Mouse (Mus musculus) liver, embryonic 15.5 days (tissue): ENCODE measurements around the gene Irx5. TPM values are rescaled to one million over a fixed set of nuclear protein-coding genes. Genes with fewer than 3 reads are reported as not detected.

Experiments
- ATAC-seq: fragments of 200-750 bp; cut with Nextera tagmentation; 2 replicates; pipeline ENCODE4 v1.8.0; 2017; ENCODE audit warnings: moderate number of reproducible peaks, mild to moderate bottlenecking, moderate library complexity; ENCODE audit not compliant: insufficient read depth
- H3K27ac ChIP-seq: fragments of 300-500 bp; sonication (generic); replicated peaks from 2 replicates; pipeline ENCODE4 v1.5.1; 2015; ENCODE audit warnings: mild to moderate bottlenecking, inconsistent platforms
- H3K27me3 ChIP-seq: fragments of 300-500 bp; sonication (generic); 2 replicates; pipeline ENCODE4 v1.6.1; 2015; ENCODE audit warnings: mild to moderate bottlenecking, inconsistent platforms
- H3K36me3 ChIP-seq: fragments of 300-500 bp; sonication (generic); replicated peaks from 2 replicates; pipeline ENCODE4 v1.6.1; 2015; ENCODE audit warnings: moderate library complexity, mild to moderate bottlenecking, inconsistent platforms
- H3K4me1 ChIP-seq: fragments of 300-500 bp; sonication (generic); replicated peaks from 2 replicates; pipeline ENCODE4 v1.6.1; 2015; ENCODE audit warnings: inconsistent platforms
- H3K4me2 ChIP-seq: fragments of 300-500 bp; sonication (generic); 2 replicates; pipeline ENCODE4 v1.6.1; 2015; ENCODE audit warnings: moderate library complexity, mild to moderate bottlenecking, inconsistent platforms
- H3K4me3 ChIP-seq: fragments of 300-500 bp; sonication (generic); replicated peaks from 2 replicates; pipeline ENCODE4 v1.5.1; 2015; ENCODE audit warnings: mild to moderate bottlenecking, inconsistent platforms
- H3K9ac ChIP-seq: fragments of 300-500 bp; sonication (generic); 2 replicates; pipeline ENCODE4 v1.6.1; 2015; ENCODE audit warnings: moderate library complexity, mild to moderate bottlenecking, inconsistent platforms
- H3K9me3 ChIP-seq: fragments of 300-500 bp; sonication (generic); replicated peaks from 2 replicates; pipeline ENCODE4 v1.6.1; 2016; ENCODE audit warnings: inconsistent platforms
- WGBS: fragments of 180-500 bp; shearing (Covaris S2); methylation state at CpG from one replicate; pipeline ENCODE4 v1.1.7; 2015; ENCODE audit warnings: mixed read lengths; ENCODE audit not compliant: insufficient replicate concordance; 5-methylcytosine and 5-hydroxymethylcytosine counted together
- polyA plus RNA-seq: library from polyadenylated mRNA; unstranded; fragments of >200 nt; fragmentation: Nextera tagmentation; extraction: Ambion mirVana; gene quantifications from 2 replicates; pipeline ENCODE4 v1.2.1, GENCODE M21; 2015

The Irx5 gene
- 0.09 TPM in 1 of 2 replicates, not detected in the other for polyA plus RNA-seq

DNA sequence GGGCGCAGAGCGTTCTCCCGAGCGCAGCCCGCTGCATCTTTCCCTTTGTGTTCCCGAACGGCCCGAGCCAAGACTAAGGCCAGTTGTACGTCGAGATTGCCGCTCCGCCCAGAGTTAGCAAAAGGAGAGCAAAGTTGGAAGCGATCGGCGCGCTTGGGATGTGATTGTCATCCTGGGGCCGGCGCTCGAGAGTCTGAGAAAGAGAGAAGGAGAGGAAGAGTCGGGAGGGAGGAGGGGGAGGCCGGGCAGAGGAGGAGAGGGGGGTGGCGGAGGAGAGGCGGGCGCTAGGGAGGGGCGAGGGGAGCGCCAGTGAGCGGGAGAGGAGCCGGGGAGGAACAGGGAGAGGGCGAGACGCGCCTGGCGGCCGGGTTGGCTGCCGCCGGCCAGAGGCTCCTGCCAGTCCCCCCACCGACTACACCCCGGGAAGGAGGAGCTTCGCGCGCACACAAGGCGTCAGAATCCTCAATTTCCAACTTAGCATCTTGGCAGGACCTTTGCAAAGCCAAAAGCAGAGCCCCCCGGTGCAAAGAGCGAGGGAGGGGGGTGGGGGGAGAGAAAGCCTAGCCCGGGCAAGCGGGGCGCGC is at the start of gene Irx5:
Irx5 (plus strand) TSS at position 228 of the 584 bp plus-strand sequence.
- no peak within 1 kb of the TSS for H3K9ac ChIP-seq
- peaks cover 84% of the 10 kb centered on the region for H3K27me3 ChIP-seq
- peak within 1 kb of the TSS; percentile 69 for H3K4me3 ChIP-seq
- H3K9me3 ChIP-seq, result no peaks in the 10 kb centered on the region
- no peak for ATAC-seq
- no peak within 1 kb of the TSS for H3K27ac ChIP-seq
- H3K4me2 ChIP-seq, result peak within 1 kb of the TSS; percentile 96
- H3K36me3 ChIP-seq, result no peaks in the 10 kb centered on the region
- H3K4me1 ChIP-seq, result peaks cover 53% of the 10 kb centered on the region
- under 1% methylated on average over 45 of the region's 47 CpGs for WGBS

DNA sequence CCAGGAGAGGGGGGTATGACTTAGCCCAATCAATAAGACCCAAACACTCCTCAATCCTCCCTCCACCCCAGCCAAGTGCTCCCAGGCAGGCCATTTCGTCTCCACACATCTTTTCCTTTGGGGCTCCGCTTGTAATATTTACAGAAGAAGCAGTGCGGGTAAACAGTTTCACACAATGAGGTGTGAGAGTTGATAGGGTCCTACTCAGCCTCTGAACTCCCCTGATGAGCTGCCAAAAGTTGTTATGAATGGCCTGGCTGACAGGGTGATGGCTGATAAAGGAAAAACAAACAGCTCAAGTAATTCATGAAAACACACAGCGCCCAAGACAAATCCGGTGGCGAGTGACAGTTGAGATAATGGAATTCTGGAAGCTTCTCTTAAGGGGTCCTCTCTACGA is 45.2 kb upstream of the Irx5 start:
- no peak overlapping the region for H3K9ac ChIP-seq
- WGBS, result 21% methylated on average over 7 of the region's 7 CpGs
- no peak for ATAC-seq
- no peaks in the 10 kb centered on the region for H3K27me3 ChIP-seq
- H3K4me1 ChIP-seq, result no peaks in the 10 kb centered on the region
- H3K27ac ChIP-seq, result no peak overlapping the region
- H3K9me3 ChIP-seq, result no peaks in the 10 kb centered on the region
- H3K36me3 ChIP-seq, result no peaks in the 10 kb centered on the region
- no peak overlapping the region for H3K4me2 ChIP-seq
- H3K4me3 ChIP-seq, result no peak overlapping the region

DNA sequence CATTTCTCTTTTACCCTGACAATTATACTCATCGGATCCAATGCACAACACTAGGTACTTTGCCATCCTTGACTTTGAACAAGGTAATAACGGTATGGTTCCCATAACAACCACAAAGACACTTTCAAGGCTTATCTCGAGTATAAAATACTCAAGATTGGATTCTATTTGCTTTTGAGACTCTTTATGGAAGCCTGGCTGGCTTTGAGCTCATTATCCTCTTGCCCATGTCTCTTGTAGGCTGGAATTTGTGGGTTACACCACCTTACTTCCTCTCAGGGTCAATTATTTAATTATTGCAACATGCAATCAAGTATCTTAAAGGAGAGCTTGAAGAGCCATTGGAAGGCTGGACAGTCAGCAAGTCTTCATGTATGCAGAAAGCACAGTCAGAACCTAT is 43.7 kb upstream of the Irx5 start:
- Histone ChIP-seq H3K27me3 (no peaks in the 10 kb centered on the region), H3K9ac (no peak overlapping the region), H3K4me2 (no peak overlapping the region), H3K27ac (no peak overlapping the region), H3K9me3 (no peaks in the 10 kb centered on the region), H3K36me3 (no peaks in the 10 kb centered on the region), H3K4me3 (no peak overlapping the region), H3K4me1 (no peaks in the 10 kb centered on the region)
- 58% methylated on average over 3 of the region's 3 CpGs for WGBS
- ATAC-seq, result no peak

DNA sequence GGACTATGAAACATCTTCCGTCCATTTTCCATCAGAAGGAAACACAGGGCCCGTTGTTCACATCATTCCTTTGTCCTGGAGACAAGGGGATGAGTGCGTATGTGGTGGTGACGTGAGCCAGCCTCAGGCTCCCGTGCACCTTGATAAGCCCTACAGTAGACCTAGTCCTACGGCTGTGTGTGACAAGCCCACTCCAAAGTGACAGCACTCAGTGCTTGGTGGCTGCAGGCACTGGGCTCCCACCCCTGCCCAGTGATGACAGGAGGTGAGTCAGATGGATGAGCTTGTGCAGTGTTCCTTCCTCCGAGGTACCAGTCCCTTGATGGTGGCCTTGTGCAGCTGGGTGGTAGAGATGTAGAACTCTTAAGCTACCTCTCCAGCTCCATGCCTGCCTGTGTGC is 33.7 kb upstream of the Irx5 start:
- ATAC-seq, result no peak
- 67% methylated on average over 7 of the region's 7 CpGs for WGBS
- no peak overlapping the region for H3K4me3 ChIP-seq
- H3K9me3 ChIP-seq, result 0 out of 2 replicates have a peak, but pooled peaks cover 4% of the 10 kb centered on the region
- H3K27ac ChIP-seq, result no peak overlapping the region
- H3K36me3 ChIP-seq, result no peaks in the 10 kb centered on the region; the same call in 1 of the 2 replicates
- no peak overlapping the region for H3K4me2 ChIP-seq
- H3K27me3 ChIP-seq, result no peaks in the 10 kb centered on the region
- H3K9ac ChIP-seq, result no peak overlapping the region
- H3K4me1 ChIP-seq, result no peaks in the 10 kb centered on the region

DNA sequence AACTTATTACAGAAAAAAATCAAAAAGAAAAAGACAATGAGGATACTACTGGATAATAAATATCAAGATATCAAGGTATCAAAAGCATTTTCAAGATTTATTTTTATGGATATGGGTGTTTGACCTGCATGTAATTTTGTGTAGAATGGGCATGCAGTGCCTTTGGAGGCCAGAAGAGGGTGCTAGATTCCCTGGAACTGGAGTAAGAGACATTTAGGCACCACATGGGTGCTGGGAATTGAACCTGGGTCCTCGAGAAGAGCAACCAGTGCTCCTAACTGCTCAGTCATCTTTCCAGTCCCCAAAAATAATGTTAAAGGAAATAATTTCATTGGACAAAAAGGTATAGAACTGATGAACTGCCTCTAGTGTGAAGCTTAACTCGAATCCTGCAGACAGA is 30.2 kb upstream of the Irx5 start:
- no peak for ATAC-seq
- WGBS, result 65% methylated on average over 2 of the region's 2 CpGs

DNA sequence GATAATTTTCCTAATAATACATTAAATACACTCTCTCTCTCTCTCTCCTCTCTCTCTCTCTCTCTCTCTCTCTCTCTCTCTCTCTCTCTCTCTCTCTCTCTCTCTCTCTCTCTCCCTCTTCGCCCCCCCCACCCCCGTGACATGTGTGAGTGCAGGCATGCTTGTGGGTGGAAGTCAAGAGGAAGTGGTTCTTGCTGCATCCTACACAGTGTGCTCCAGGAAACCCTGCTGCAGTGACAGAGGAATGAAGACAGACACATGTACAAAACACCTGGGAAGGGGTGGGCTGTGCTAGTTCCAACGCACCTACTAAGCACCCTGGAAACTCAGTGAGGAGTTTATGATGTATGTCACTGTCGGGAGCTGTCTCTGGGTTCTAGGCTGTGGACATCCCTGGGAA is 28.2 kb upstream of the Irx5 start:
- Histone ChIP-seq H3K27ac (no peak overlapping the region), H3K4me3 (no peak overlapping the region), H3K9me3 (0 out of 2 replicates have a peak, but pooled peaks cover 4% of the 10 kb centered on the region), H3K27me3 (no peaks in the 10 kb centered on the region), H3K4me1 (no peaks in the 10 kb centered on the region), H3K9ac (no peak overlapping the region), H3K36me3 (no peaks in the 10 kb centered on the region; the same call in 1 of the 2 replicates), H3K4me2 (no peak overlapping the region)
- 42% methylated on average over 3 of the region's 4 CpGs for WGBS
- ATAC-seq, result no peak

More for the DNA sequence above, 30.2 kb upstream of the Irx5 start:
- Histone ChIP-seq H3K27me3 (no peaks in the 10 kb centered on the region), H3K9ac (no peak overlapping the region), H3K4me2 (no peak overlapping the region), H3K9me3 (0 out of 2 replicates have a peak, but pooled peaks cover 4% of the 10 kb centered on the region), H3K4me3 (no peak overlapping the region), H3K4me1 (no peaks in the 10 kb centered on the region), H3K27ac (no peak overlapping the region), H3K36me3 (no peaks in the 10 kb centered on the region; the same call in 1 of the 2 replicates)

DNA sequence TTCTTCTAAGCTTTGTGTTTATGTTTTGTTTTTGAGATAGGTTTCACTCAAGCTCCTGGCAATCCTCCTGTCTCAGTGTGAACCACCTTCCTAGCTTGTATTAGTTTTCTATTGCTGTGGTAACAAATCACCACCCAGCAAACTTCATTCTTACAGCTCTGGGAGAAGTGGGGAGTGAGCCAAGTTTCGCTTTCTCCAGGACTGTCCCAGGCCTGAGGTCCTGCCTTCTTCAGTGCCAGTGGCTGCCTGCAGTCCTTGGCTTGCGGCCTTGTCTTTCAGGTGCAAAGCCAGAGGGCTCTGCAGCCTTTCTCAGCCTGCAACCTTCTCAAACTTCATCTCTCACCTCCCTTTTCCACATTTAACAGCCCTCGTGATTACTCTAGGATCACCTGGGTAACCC is 25.6 kb upstream of the Irx5 start:
- H3K4me2 ChIP-seq, result no peak overlapping the region
- 0 out of 2 replicates have a peak, but pooled peaks cover 4% of the 10 kb centered on the region for H3K9me3 ChIP-seq
- ATAC-seq, result no peak
- 73% methylated on average over 3 of the region's 3 CpGs for WGBS
- no peaks in the 10 kb centered on the region for H3K36me3 ChIP-seq
- H3K27ac ChIP-seq, result no peak overlapping the region
- H3K4me1 ChIP-seq, result no peaks in the 10 kb centered on the region
- H3K9ac ChIP-seq, result no peak overlapping the region
- no peak overlapping the region for H3K4me3 ChIP-seq
- H3K27me3 ChIP-seq, result no peaks in the 10 kb centered on the region

DNA sequence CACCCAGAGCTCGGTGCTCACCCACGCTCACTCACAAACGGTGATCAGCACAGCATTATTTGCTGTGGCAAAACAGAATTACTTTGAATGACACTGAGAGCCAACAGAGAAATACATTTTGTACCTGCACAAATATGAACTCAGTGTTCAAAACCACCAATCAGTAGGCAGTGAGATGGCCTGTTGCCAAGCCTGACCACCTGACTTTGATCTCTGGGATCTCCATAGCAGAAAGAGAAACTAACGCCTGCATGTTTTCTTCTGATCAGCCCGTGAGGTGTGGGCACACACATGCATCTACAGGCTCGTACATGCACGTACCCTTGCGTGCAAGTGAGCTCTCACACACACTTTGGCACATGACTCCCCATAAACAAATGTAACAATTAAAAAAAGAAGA is 24.0 kb upstream of the Irx5 start:
- Histone ChIP-seq H3K9ac (no peak overlapping the region), H3K9me3 (no peaks in the 10 kb centered on the region), H3K27me3 (no peaks in the 10 kb centered on the region), H3K4me3 (no peak overlapping the region), H3K27ac (no peak overlapping the region), H3K4me2 (no peak overlapping the region), H3K36me3 (no peaks in the 10 kb centered on the region), H3K4me1 (no peaks in the 10 kb centered on the region)
- ATAC-seq, result no peak
- WGBS, result 71% methylated on average over 8 of the region's 8 CpGs

DNA sequence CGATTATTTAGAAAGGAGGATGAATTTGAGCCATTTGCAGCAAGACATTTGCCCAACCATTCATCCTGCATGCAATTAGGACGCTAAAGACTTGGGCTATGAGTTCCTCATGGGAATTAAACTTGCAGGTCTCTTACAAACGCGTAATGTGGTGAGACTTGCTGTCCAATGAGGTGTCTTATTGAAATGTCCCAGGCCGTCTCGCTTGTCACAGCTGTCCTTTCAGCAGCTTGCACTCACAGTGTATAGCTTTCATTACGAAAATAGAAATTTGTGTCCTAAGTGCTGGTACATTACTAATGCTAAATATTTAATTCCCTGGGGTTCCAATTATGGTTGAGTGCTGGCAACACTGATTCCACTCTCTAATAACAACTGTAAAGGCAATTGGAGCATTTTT is 22.3 kb upstream of the Irx5 start:
- no peak overlapping the region for H3K4me3 ChIP-seq
- no peaks in the 10 kb centered on the region for H3K36me3 ChIP-seq
- no peak overlapping the region for H3K27ac ChIP-seq
- 78% methylated on average over 7 of the region's 7 CpGs for WGBS
- no peak for ATAC-seq
- H3K4me1 ChIP-seq, result no peaks in the 10 kb centered on the region
- no peaks in the 10 kb centered on the region for H3K27me3 ChIP-seq
- no peak overlapping the region for H3K4me2 ChIP-seq
- no peak overlapping the region for H3K9ac ChIP-seq
- H3K9me3 ChIP-seq, result no peaks in the 10 kb centered on the region

DNA sequence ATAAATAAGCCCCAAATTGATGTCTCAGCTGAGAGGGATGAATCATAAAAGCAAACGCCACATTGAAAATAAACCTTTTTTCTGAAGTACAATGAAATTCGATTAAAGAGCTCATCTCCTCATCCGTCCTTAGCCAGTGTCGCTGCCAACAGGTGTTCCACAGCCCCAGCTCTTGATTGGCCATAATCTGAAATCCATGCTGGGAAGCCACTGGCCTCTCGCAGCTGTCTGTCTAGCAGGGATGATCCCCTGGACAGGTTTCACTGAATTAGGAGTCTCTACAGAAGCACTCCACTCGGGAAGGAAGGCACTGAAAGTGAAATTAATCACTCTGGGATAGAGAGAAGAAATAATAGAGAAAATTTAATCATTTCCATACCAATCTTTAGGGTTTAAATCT is 21.4 kb upstream of the Irx5 start:
- Histone ChIP-seq H3K27me3 (no peaks in the 10 kb centered on the region), H3K36me3 (no peaks in the 10 kb centered on the region), H3K4me3 (no peak overlapping the region), H3K9me3 (no peaks in the 10 kb centered on the region), H3K27ac (no peak overlapping the region), H3K9ac (no peak overlapping the region), H3K4me1 (no peaks in the 10 kb centered on the region), H3K4me2 (no peak overlapping the region)
- WGBS, result 70% methylated on average over 6 of the region's 6 CpGs
- no peak for ATAC-seq

DNA sequence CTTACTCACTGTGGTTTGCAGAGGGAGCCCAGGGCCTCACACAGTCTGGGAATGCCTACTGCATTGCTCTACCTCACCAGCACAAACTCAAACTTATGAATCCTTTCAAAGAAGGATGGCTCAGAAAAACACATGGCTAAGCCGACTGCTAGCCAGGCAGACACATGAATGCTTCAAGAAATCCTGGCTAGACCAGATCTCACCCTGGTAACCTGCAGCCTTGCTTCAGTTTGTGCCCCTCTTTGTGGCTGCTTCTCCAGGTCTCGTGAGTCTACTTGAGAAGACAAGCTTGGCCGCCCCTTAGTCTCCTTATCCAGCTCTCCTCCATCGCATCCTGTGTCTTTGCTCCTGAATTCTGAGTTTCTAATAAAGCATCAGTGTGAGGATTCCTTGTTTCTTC is 13.9 kb upstream of the Irx5 start:
- Histone ChIP-seq H3K4me1 (no peaks in the 10 kb centered on the region), H3K4me3 (no peak overlapping the region), H3K4me2 (no peak overlapping the region), H3K36me3 (no peaks in the 10 kb centered on the region), H3K9ac (no peak overlapping the region), H3K9me3 (no peaks in the 10 kb centered on the region), H3K27me3 (no peaks in the 10 kb centered on the region), H3K27ac (no peak overlapping the region)
- 74% methylated on average over 4 of the region's 4 CpGs for WGBS
- no peak for ATAC-seq

DNA sequence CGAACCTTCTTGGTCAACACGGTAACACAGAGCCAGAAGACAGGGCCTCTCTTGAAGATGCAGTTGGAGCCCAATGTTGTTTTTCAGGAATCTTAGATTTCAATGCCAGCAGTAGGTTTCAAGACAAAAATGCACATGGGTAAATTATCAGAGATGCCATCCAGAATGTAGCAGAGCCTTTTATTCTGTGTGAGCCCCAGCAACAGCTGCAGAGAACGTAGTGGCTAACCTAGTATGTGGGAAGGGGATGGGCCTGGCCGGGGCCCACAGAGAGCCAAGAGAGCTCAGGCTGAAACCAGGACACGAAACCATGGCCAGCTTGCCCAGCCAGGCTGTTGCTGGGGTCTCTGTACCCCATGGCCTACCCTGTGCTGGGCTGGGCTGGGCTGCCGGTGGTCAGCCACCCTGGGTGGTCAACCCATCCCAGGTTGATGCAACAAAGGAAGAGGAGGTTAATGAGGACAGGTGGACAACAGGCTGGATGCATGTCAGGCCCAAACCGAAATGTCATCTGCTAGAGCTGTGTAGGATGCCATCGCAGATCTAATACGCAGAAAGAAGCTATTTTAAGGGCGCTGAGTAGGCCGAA is 7.4 kb upstream of the Irx5 start:
- ATAC-seq, result no peak
- Histone ChIP-seq H3K36me3 (no peaks in the 10 kb centered on the region), H3K27ac (no peak overlapping the region), H3K4me1 (peaks cover 17% of the 10 kb centered on the region), H3K4me2 (no peak overlapping the region), H3K4me3 (no peak overlapping the region), H3K27me3 (peaks cover 15% of the 10 kb centered on the region), H3K9ac (no peak overlapping the region), H3K9me3 (no peaks in the 10 kb centered on the region)
- WGBS, result 75% methylated on average over 11 of the region's 11 CpGs
